Mouse (Mus musculus): ENCODE results near the gene Tmcc3.

- TF ChIP-seq CTCF (IDR thresholded peaks at IDR 0.05; ENCODE audit: extremely low read depth, insufficient read depth, insufficient read length, insufficient replicate concordance) = no peak
- no peak for TF ChIP-seq POLR2A (IDR thresholded peaks at IDR 0.05; ENCODE audit: low read depth, low read length)
Measured at GRCm38 (mm10) chr10:94294437-94294836, 17.3 kb upstream of the Tmcc3 start.
